Mouse (Mus musculus) urinary bladder, postnatal 4 days (tissue): ENCODE measurements around the gene Tpst2.

ENCODE experiments used
- DNase-seq, 2 experiments: peaks; one replicate each; pipeline ENCODE4 v3.0.0; 2021 to 2022; ENCODE audit warnings: low spot score in 2 of 2

The Tpst2 gene

GRCm38 (mm10) chr5:112254282-112254806, 22.1 kb upstream of the Tpst2 start:
- DNase-seq = peak; percentile 43 to 68

DNA sequence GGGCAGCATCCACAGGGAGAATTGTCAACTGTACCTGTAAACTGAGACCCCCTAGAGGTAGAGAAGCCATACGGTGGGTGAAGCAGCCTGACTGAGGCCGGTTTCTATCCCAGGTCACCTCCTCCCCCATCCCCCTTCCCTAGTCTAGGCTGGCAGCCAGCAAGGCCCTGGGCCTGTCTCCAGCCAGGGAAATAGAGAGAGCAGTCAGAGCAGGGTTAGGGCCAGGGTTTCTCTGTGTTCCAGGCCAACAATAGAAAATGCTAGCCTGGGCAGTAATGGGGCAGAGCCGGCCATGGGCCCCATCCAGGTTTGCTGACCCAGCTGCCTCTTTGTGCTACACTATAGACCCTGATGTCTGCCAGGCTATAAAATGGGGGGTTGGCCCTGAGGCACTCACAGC, 21.1 kb upstream of the Tpst2 start, which contains the start of gene Crybb1:
Crybb1 (plus strand) TSS at position 390 of the 400 bp plus-strand sequence.
- DNase-seq = peak in 1 of 2 experiments; percentile 28

GRCm38 (mm10) chr5:112256457-112256856, 20.0 kb upstream of the Tpst2 start:
- no peak for DNase-seq

- DNase-seq = no peak
Measured at GRCm38 (mm10) chr5:112257896-112258295, 18.6 kb upstream of the Tpst2 start.

DNA sequence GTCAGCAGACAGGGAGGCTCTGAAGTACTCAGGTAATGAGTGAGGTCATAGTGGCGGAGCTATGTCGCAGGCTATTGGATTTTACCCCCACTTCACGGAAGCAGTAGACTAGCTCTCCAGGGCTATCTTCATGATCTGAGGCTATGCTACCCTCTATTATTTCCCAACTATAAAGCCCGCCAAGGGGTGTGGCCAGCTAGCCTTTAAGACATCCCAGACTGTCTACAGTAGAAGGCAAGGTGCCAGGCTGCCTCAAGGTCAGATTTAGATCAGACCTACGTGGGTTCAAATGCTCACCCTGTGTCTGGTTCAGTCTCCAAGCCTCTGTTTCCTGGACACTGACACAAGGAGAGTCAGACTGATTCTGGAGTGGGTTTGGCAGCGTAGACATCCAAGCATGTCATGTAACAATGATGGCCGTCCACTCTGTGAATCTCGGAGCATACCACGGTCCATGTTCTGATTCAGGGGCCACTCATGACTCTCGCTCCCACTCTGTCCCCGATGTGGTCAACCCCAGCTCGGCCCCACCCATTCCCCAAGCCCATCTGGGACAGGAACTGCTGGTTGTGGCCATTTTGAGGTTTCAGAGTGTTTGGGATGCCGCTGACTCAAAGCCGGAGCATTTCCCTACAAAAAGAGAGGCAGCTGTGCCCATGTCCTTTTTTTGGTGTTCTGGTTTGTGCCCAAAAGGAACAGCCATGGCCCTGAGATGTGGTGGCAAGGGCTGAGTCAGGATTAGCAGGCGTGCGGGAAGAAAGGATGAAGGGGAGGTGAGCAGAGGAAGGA, 16.4 kb upstream of the Tpst2 start:
- DNase-seq = no peak

DNA sequence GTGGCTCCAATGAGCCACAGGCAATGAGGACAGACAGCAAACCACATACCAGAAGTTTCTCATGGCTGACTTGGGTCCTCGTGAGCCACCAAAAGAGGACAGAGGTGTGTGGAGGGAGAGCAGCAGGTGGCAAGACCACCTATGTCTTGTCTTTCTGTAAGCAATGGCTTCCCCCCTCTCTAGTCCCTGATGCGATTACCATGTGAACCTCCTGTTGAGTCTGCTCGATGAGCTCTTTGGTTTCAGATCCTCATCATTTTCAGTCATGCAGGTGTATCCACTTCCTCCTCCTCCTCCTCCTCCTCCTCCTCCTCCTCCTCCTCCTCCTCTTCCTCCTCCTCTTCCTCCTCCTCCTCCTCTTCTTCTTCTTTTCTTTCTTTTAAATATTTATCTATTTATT, 15.7 kb upstream of the Tpst2 start:
- no peak for DNase-seq

DNA sequence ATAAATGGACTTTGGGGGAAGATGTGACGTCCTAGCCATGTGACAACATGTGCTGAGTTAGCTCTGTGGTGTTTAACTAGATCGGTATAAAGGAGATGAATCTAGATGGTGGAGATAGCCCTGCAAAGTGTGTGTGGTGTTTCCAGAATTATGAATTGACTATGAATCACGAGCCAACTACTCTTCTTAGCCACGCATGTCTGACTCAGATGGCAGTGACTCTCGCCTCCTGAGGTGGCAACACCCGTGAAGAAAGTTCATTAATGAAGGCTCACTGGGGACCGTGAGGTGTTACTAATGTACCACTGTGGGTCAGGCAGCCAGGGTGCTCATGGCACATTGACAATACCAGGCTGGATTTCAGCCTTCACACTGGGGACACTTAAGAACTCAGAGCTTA, 12.4 kb upstream of the Tpst2 start:
- no peak for DNase-seq

DNA sequence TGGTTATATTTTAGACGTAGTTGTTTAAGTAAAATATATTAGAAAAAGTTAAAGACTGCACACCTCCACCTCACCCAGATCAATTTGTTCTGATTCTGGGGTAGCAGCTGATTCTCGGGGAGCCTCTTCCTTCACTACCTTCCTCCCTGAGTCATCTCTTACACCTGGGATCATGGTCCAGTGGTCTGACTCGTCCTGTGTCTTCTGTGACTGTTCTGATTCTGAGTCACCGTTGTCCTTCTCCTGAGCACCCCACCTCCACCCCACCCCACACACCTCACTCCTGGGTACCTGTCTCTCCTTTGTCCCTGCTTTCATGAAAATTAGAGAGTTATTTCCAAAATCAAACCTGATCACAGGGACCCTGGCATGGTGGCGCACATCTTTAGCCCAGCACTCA, 11.4 kb upstream of the Tpst2 start:
- DNase-seq = no peak

- DNase-seq = no peak
Measured at GRCm38 (mm10) chr5:112265515-112265914, 11.0 kb upstream of the Tpst2 start.

GRCm38 (mm10) chr5:112266011-112266777, 10.3 kb upstream of the Tpst2 start:
- DNase-seq = no peak

DNA sequence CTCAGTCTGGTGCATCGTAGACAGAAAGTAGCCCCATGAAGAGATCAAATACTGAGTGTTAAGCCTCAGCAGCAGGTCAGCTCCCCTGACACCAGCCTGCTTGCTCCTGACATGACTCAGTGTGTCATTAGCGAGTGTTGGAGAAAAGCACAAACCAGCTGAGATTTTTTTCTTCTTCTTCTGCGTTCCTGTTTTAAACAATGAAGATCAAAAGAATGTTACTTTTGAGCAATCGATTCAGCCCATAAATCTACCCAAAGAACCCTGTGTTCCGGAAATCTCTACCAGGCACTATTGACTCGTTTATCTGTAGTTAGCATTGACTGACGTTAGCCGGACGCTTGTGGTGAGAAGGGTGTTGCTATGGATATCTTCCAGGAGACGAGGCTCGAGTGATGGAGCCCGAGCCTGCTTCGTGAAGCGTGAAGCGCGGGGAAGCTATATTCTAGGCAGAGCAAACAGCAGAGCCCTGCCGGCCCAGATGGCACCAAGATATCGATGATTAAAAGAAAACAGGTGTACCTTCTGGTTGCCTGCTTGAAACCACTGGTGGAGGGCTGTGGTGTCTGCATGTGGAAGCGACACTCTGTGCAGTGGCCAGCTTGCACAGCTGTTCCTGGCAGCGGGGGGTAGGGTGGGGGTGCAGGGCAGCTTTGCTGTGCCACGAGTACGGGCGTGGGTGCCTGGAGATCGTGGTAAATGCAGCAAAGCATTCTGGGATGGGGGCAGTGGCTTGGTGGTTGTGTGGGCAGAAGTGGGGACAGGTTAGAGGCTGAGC, 5.5 kb upstream of the Tpst2 start:
- DNase-seq = no peak

- no peak for DNase-seq
Measured at GRCm38 (mm10) chr5:112272934-112273333, 3.6 kb upstream of the Tpst2 start.

- DNase-seq = no peak
Measured at GRCm38 (mm10) chr5:112273746-112274463, 2.6 kb upstream of the Tpst2 start.

- no peak for DNase-seq
Measured at GRCm38 (mm10) chr5:112275021-112275804, 1.3 kb upstream of the Tpst2 start.

- DNase-seq = no peak
Measured at GRCm38 (mm10) chr5:112276907-112277348, 437 bp downstream of the Tpst2 start.

GRCm38 (mm10) chr5:112277906-112278470, 1.5 kb downstream of the Tpst2 start:
- no peak for DNase-seq

DNA sequence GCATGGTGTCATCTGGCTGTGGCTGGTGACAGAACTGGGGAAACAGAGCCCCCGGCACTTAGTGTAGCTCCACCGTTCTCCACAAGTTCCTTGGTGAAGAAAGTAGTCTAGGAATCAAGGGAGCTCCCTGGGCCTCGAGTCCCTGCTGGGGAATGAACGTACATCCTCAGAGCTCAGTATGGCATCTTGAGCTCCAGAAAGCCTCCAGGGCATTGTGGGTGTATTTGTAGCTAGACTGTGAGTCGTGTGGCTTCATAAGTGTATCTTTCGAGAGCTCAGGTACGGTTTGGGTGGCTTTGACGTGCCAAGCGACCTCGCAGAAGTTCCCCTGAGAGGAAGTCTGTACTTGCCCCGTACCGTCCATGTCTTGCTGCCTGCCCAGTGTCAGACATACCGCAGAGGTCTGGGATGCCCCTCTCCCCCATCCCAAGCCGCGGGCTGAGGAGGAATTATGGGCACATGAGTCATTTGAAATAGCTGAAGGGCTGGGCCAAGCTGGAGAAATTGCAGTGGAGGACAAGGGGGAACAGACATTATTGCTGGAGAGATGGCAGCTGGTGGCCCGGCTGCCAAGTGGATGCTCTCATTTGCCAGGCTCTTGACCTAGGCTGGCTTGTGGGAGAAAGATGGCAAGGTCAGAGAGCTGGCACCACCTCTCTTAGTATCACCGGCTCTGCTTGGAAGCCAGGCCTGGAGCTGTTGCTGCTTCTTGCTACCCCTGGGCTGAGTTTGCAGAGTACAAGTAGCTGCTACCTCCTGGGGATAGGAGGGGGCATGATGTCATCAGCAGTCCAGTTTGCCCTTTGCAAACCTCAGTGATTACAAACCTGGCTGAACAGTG, 2.9 kb downstream of the Tpst2 start:
- no peak for DNase-seq

- no peak for DNase-seq
Measured at GRCm38 (mm10) chr5:112280151-112280550, 3.7 kb downstream of the Tpst2 start.
